Mouse (Mus musculus) cortical plate, adult 2 months (tissue): Measurements from ENCODE around the gene Gpd1. TPM values are rescaled to one million over a fixed set of nuclear protein-coding genes. Genes with fewer than 3 reads are reported as not detected.

Experiments used
- H3K27ac ChIP-seq: fragments of 200-500 bp; 2 replicates; pipeline ENCODE4 v1.5.1; 2012; ENCODE audit warnings: low read length, control low read depth, inconsistent platforms; ENCODE audit not compliant: insufficient read depth
- H3K4me1 ChIP-seq: fragments of 200-500 bp; 2 replicates; pipeline ENCODE4 v1.6.1; 2011; ENCODE audit warnings: low read length; ENCODE audit not compliant: control insufficient read depth, insufficient read depth
- H3K4me3 ChIP-seq: fragments of 200-500 bp; 2 replicates; pipeline ENCODE4 v1.5.1; 2011; ENCODE audit warnings: mild to moderate bottlenecking, low read length, control low read depth; ENCODE audit not compliant: insufficient read depth
- CTCF ChIP-seq: fragments of 200-500 bp; IDR thresholded peaks from 2 replicates; pipeline ENCODE4 v1.5.1; 2011; ENCODE audit warnings: mild to moderate bottlenecking, control low read depth, low read length; ENCODE audit not compliant: insufficient read depth; ENCODE audit errors: extremely low read depth
- POLR2A ChIP-seq: fragments of 200-500 bp; IDR thresholded peaks from 2 replicates; pipeline ENCODE4 v1.6.1; 2011; ENCODE audit warnings: mild to moderate bottlenecking, low read length, control low read depth; ENCODE audit not compliant: insufficient read depth; ENCODE audit errors: extremely low read depth
- polyA plus RNA-seq: library from polyadenylated mRNA; depleted of rRNA; stranded (reverse); fragments of >200 nt; gene quantifications from 2 replicates; pipeline ENCODE4 v1.2.3, GENCODE M21; 2012

Gpd1 gene
- polyA plus RNA-seq, 1 experiment: 55.3 TPM

DNA sequence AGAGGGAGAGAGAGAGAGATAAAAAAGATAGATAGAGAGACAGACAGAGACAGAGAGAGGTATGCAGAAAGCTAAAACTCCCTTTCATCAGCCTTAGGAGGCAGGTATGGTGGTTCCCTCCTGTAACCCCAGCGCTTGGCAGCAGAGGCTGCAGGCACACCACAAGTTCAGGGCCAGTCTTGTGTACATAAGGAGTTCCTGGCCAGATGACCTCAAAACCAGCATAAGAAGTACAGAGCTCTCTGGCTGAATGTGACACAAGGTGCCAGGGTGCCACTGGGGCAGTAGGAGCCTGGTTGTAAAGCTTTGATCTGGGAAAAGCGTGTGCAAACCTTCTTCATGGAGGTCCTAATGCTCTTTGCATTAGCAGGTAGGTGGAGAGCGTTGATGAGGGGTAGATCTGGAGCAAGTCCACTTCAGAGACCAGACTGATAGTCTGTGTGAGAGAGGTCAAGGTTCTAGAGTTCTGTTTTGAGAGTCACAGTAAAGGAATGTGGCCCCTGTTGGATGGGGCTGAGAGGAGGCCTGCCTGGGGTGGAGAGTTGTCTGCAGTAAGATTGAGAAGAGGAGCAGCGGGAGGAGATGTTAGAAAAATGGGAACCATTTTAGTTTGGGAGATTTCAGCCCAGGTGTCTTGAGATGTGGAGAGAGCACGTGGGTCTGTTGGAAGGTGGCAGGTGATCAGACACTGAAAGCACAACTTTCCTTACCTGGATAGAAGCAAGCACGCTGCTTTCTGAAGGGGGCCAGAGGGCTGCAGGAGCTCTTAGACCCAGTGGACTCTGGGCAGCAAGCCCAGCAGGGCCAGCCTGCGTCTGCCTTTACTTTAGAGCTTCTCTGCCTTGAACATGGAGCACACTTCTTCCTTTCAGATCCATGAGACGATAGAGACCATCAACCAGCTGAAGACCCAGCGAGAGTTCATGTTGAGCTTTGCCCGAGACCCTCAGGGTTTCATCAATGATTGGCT lies 6.8 kb upstream of the Gpd1 start:
- TF ChIP-seq CTCF: no peak
- TF ChIP-seq POLR2A: no peak
- no peak overlapping the region for H3K27ac ChIP-seq
- H3K4me3 ChIP-seq: no peak overlapping the region
- peaks cover 1% of the 10 kb centered on the region; the same call in 1 of the 2 replicates for H3K4me1 ChIP-seq

DNA sequence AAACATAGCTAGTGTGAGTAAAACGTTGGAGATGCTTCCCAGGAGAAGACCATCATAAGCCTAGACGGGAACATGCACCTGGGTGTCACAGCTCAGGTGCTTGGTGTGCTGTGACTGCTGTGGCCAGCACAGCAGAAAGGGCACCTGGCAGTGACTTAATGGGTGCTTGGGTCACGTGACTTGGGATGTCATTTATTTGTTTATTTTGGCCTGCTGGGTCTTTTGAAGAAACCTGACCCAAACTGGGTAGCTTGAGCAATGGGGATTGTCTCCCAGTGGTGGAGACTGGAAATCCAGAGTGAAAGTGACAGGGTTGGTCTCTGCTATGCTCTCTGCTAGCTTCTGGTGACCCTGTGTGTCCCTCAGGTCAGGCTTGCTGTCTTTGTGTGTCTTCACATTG lies 5.8 kb upstream of the Gpd1 start:
- Histone ChIP-seq H3K4me3 (no peak overlapping the region), H3K4me1 (peaks cover 9% of the 10 kb centered on the region), H3K27ac (no peak overlapping the region)
- no peak for TF ChIP-seq CTCF
- no peak for TF ChIP-seq POLR2A

DNA sequence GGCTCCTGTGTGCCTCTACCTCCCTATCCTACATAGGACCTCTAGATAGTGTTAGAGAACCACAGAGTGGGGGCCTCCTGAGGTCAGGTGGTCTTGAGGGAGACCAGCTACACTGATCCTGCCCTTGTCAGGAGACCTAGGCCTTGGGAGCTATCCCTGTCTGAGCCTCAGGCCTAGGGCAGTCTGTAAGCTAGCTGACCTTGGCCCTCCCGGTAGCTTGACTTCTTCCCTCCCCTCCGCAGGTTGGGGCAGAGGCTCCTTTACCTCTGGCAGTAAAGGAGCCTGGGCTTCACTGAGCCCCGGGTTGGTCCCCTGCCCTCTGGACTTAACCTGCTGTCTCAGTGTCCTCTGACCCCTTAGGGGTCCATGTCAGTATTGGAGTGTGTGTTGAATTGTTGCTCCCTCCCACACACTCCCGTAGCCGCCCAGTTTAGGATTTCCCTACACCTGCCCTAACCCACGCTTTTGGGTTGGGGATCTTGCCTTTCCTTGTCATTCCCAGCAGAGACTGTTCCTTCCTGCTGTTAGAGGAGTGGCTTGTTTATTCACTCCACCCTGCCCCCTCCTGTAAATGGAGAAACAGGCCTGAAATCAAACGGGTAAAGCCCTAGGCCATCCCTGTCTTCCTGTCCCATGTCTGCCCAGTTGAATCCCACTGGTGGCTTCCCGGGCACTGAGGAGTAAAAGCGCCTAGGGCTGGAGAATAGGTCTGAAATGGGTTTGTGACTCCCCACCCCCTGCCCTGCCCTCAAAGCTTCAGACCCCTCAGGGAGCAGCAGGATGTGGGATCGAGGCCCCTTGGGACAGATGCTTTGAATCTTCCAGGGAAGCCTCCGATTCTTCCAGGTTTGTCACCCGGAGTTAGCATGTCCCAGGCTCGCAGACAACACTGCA lies 4.4 kb upstream of the Gpd1 start:
- Histone ChIP-seq H3K27ac (peak overlapping the region; percentile 24; the same call in 1 of the 2 replicates), H3K4me3 (no peak overlapping the region), H3K4me1 (peaks cover 11% of the 10 kb centered on the region)
- TF ChIP-seq POLR2A (no peak), CTCF (no peak)

DNA sequence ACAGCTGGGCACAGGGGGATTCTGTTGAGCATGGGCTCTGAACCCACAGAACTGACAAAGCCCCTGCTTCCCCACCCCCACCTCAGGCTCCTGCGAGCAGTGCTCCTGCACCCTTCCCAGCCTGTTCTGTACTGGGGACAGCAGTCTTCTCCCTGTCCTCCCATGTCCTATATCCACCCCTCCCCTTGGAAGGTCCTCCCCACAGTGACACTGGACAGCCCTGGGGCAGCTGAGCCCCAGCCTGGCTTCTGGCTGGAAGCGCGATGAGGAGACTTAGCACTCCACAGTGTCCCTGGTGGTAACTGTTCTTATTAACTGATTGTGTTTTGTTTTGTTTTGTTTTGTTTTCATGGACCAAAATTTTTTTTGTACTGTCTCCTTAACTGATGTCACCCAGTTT lies 3.7 kb upstream of the Gpd1 start:
- Histone ChIP-seq H3K4me1 (peaks cover 12% of the 10 kb centered on the region), H3K27ac (peak overlapping the region; percentile 24; the same call in 1 of the 2 replicates), H3K4me3 (no peak overlapping the region)
- TF ChIP-seq CTCF (no peak), POLR2A (no peak)

DNA sequence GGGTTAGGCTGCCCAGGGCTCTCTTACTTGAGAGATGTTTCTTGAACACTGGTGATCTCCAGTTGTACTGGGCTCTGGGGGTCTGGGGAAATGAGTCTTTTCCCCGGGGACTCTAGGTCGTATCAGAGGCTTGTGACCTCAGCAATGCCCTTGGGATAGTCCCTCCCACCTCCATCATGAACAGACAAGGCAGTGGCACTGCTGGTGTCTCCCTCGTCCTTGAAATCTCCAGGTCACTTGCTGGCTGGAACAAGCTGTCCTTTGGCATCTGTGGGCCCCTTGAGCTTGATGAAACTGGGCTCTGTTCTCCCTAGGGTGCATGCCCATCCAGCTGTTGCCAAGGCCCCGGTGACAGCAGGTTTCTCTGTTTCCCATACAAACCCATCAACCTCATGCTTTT lies 3.1 kb upstream of the Gpd1 start:
- no peak for TF ChIP-seq POLR2A
- TF ChIP-seq CTCF: no peak
- Histone ChIP-seq H3K4me1 (peaks cover 13% of the 10 kb centered on the region), H3K4me3 (no peak overlapping the region), H3K27ac (0 out of 2 replicates have a peak overlapping the region, but pooled peaks have one; percentile 15)

DNA sequence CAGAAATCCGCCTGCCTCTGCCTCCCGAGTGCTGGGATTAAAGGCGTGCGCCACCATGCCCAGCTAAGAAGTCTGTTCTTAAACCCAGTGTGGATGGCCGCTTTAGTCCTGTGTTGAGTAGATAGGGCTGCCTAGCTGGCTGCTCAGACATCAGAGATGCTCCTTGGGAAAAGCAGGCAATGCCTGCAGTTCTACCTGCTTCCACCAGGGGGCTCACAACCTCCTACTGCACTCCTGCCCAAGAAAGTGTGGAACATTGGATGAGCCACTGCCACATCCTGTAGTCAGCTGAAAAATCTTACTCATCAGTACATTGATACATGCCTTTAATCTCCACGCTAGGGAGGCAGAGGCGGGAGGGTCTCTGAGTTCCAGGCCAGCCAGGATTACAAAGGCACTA lies 2.5 kb upstream of the Gpd1 start:
- H3K4me3 ChIP-seq: no peak overlapping the region
- TF ChIP-seq POLR2A (no peak), CTCF (peak; percentile 95)
- H3K27ac ChIP-seq: peak overlapping the region; percentile 87
- H3K4me1 ChIP-seq: peaks cover 13% of the 10 kb centered on the region

DNA sequence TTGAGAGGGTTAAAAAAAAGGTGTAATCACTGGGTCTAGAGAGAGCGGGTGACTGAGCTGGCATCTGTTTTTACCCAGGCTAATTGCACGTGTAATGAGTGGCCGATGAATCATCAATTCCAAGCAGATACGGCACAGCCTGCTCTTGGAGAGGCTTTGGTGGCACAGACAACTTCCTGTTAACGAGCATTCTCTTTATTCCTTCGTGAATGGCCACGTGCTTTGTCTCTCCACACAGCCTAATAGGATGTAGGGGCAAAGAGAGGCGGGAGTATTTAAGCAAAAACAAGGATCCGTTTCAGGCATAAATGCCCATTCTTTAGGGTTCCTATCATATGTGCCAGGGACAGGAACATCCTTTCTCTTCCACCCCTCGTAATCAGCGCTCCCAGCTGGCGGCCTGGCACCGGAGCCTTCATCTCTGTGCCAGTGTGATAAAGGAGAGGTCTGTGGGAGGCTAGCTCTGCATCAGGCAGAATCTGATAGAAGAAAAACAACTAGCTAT lies 1.9 kb upstream of the Gpd1 start:
- H3K27ac ChIP-seq: peak overlapping the region; percentile 87
- no peak overlapping the region for H3K4me3 ChIP-seq
- peaks cover 13% of the 10 kb centered on the region for H3K4me1 ChIP-seq
- TF ChIP-seq POLR2A (0 out of 2 replicates have a peak, but pooled peaks have one; percentile 11), CTCF (no peak)

DNA sequence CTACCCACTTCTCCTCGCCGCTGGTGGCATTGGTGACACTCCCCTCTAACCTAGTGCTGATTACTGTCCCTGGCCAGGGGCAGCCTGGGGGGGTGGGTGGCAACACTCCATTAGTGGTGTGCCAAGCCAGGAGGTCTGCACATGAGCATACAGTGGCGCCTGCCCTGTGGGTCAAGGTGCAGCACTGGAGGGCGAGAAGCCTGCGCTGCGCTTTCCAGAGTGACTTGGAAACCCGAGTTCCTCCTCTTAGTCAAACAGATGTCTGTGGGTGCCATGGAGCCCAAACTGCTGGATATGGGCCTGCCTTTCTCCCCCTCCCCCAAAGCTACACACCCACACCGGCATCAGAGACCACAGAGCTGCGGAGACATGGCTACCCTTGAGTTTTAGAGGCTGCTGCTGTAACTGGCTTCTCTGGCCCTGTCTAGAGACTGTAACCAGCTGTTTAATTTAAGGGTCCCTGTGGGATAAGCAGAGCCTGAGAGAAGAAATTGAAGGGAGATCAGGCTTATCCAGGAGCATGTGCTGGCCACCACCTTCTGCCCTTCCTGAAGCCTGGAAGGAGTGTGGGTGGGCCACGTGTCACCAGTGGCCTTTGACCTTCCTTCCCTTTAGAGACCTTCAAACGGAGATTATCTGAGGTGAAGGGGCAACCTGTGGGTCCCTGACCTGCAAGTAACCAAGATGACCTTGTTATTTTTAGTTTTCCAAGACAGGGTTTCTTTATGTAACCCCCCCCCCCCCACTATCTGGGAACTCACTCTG lies 1.2 kb upstream of the Gpd1 start:
- Histone ChIP-seq H3K4me1 (peaks cover 13% of the 10 kb centered on the region), H3K27ac (peak overlapping the region; percentile 87), H3K4me3 (no peak overlapping the region)
- TF ChIP-seq CTCF (no peak), POLR2A (no peak)

DNA sequence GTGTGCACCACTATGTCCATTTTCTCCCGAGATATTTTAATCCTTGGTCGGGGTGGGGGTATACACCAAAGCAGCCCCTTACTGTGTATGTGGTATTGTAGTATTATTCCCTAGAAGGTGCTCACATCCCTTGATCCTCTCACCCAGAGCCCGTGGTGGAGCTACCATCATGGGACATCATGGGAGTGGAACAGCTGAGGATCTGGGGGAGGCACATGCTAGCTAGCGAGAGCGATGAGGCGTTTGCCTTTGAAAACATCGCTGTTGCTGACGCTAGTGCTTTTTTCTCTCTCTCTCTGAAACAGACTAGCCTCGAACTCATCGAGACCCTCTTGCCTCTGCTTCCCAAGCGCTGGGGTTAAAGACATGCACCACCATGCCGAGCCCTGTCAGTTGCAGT lies 501 bp upstream of the Gpd1 start:
- Histone ChIP-seq H3K4me3 (peak overlapping the region; percentile 44; the same call in 1 of the 2 replicates), H3K4me1 (peaks cover 13% of the 10 kb centered on the region), H3K27ac (peak overlapping the region; percentile 87)
- peak; percentile 60; the same call in 1 of the 2 replicates for TF ChIP-seq POLR2A
- no peak for TF ChIP-seq CTCF
